Mouse (Mus musculus): Measurements from ENCODE around the gene Nos1. TPM values are rescaled to one million over a fixed set of nuclear protein-coding genes. Genes with fewer than 3 reads are reported as not detected.

Nos1 gene
- polyA plus RNA-seq, 1 experiment from 2014 or later = 0.25 TPM

- peaks cover 2% of the 10 kb centered on the region for H3K36me3 ChIP-seq (replicated peaks; ENCODE audit: control insufficient read depth, insufficient read depth, low read depth, low read length)
- H3K4me2 ChIP-seq (ENCODE audit: low read depth, low read length) = no peak overlapping the region
- H3K4me1 ChIP-seq (ENCODE audit: control insufficient read depth, insufficient read depth, low read length) = no peaks in the 10 kb centered on the region
- H3K27ac ChIP-seq (replicated peaks; ENCODE audit: low read depth, low read length) = no peak overlapping the region
- ATAC-seq (replicated peaks; ENCODE audit: insufficient number of reproducible peaks, low FRiP score, low TSS enrichment, low read depth) = no peak
- H3K4me3 ChIP-seq (ENCODE audit: low read depth, low read length) = no peak overlapping the region
- DNase-seq (ENCODE audit: low spot score) = no peak
- 94% methylated on average over 13 of the region's 13 CpGs for WGBS
- no peaks in the 10 kb centered on the region for H3K9me3 ChIP-seq (replicated peaks; ENCODE audit: control insufficient read depth, low read length)
- H3K9ac ChIP-seq (replicated peaks; ENCODE audit: low read length) = no peak overlapping the region
- H3K27me3 ChIP-seq (ENCODE audit: control insufficient read depth, insufficient read depth, low read length) = no peaks in the 10 kb centered on the region
Measured at GRCm38 (mm10) chr5:118008344-118008743, 227.5 kb downstream of the Nos1 start.

Other genes with a start within 250 kb of the Nos1 start
- gene Fbxo21, start 195.7 kb downstream of the Nos1 start, polyA plus RNA-seq (2014; fragmentation: Nextera tagmentation; extraction: Ambion mirVana) = 67.6 and 74.6 TPM in 2 replicates
- 3.4 and 3.9 TPM in 2 replicates for gene Tesc, start 246.7 kb downstream of the Nos1 start, polyA plus RNA-seq (2014; fragmentation: Nextera tagmentation; extraction: Ambion mirVana)